Mouse (Mus musculus): ENCODE measurements around the gene Erp27. TPM values are rescaled to one million over a fixed set of nuclear protein-coding genes. Genes with fewer than 3 reads are reported as not detected.
A peak's percentile ranks its signal among the peaks of the same experiment; 100 is the strongest.

The Erp27 gene
- total RNA-seq, 4 experiments from 2014 or later, result 0.28 TPM; not detected in 3

GRCm38 (mm10) chr6:136939326-136940187, 17.6 kb upstream of the Erp27 start:
- DNase-seq, result no peak

- peak; percentile 11 for DNase-seq
Measured at GRCm38 (mm10) chr6:136938331-136939126, 16.5 kb upstream of the Erp27 start.

GRCm38 (mm10) chr6:136937117-136937516, 15.1 kb upstream of the Erp27 start:
- DNase-seq, result no peak

- no peak for DNase-seq
Measured at GRCm38 (mm10) chr6:136936361-136936760, 14.4 kb upstream of the Erp27 start.

- DNase-seq, result no peak
Measured at GRCm38 (mm10) chr6:136935233-136935632, 13.3 kb upstream of the Erp27 start.

- no peak for DNase-seq
Measured at GRCm38 (mm10) chr6:136934068-136934467, 12.1 kb upstream of the Erp27 start.

- no peak for DNase-seq
Measured at GRCm38 (mm10) chr6:136931246-136931645, 9.3 kb upstream of the Erp27 start.

GRCm38 (mm10) chr6:136930677-136931076, 8.7 kb upstream of the Erp27 start:
- DNase-seq, result peak; percentile 11

GRCm38 (mm10) chr6:136927626-136928025, 5.6 kb upstream of the Erp27 start:
- DNase-seq, result no peak

- no peak for DNase-seq
Measured at GRCm38 (mm10) chr6:136925049-136925448, 3.1 kb upstream of the Erp27 start.

GRCm38 (mm10) chr6:136923532-136923931, 1.6 kb upstream of the Erp27 start, which contains the start of gene Pde6h:
TSS of gene Pde6h (plus strand) at chr6:136923832.
- DNase-seq, result no peak

GRCm38 (mm10) chr6:136922871-136923270, 891 bp upstream of the Erp27 start:
- no peak for DNase-seq

GRCm38 (mm10) chr6:136921601-136922000, 379 bp downstream of the Erp27 start:
- DNase-seq, result no peak

- DNase-seq, result peak; percentile 35
Measured at GRCm38 (mm10) chr6:136920320-136921257, 1.4 kb downstream of the Erp27 start.

- no peak for DNase-seq
Measured at GRCm38 (mm10) chr6:136917885-136918284, 4.1 kb downstream of the Erp27 start.

- DNase-seq, result no peak
Measured at GRCm38 (mm10) chr6:136915721-136916395, 6.1 kb downstream of the Erp27 start.

GRCm38 (mm10) chr6:136914234-136914633, 7.7 kb downstream of the Erp27 start:
- DNase-seq, result no peak

GRCm38 (mm10) chr6:136913384-136914126, 8.4 kb downstream of the Erp27 start:
- DNase-seq, result no peak

GRCm38 (mm10) chr6:136912751-136913265, 9.2 kb downstream of the Erp27 start:
- no peak for DNase-seq

- DNase-seq, result no peak
Measured at GRCm38 (mm10) chr6:136910247-136910890, 11.6 kb downstream of the Erp27 start.

Data from adrenal gland, adult 8-10 months (tissue).